In the genomic region with DNA sequence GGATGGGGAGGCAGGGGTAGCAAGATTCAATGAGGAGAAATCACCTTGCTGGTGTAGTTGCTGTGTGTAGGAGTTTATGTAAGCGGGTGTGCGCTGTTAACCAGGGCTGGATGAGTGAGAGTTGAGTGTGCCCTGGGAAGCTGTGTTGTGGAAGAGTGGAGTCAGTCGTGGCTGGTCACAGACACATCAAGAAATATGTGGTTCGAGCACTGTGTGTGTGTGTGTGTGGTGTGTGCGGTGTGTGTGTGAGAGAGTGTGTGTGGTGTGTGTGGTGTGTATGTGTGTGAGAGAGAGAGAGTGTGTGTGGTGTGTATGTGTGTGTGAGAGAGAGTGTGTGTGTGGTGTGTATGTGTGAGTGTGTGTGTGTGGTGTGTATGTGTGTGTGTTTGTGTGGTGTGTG, we compare ENCODE assay signal across 11 mouse cellular contexts. TPM values are rescaled to one million over a fixed set of nuclear protein-coding genes. Genes with fewer than 3 reads are reported as not detected.
A peak's percentile ranks its signal among the peaks of the same experiment; 100 is the strongest.
DNase-seq lines count a peak whose midpoint lies in the region; ATAC-seq lines count a peak whose summit lies in the region.
"Had no signal": no experiment of that assay in that cellular context is flagged by ENCODE, and none has a peak within 500 bp of the region (broad histone marks: within the 10 kb centered on the region; RNA-seq: fewer than 3 reads in every experiment).

No protein-coding gene starts in this region.

- H3K4me2 ChIP-seq in hindbrain, embryonic 12.5 days (replicated peaks): peak overlapping the region; percentile 58
- H3K4me2 ChIP-seq in hindbrain, embryonic 11.5 days (replicated peaks; ENCODE audit: low read depth, low read length): no peak overlapping the region
- H3K4me2 ChIP-seq in embryonic facial prominence, embryonic 11.5 days (ENCODE audit: low read depth, low read length): peak overlapping the region; percentile 21
- peak overlapping the region; percentile 51; the same call in 1 of the 2 replicates for H3K4me2 ChIP-seq in hindbrain, embryonic 14.5 days (replicated peaks)
- H3K4me2 ChIP-seq in midbrain, embryonic 13.5 days (replicated peaks): peak overlapping the region; percentile 62

- H3K36me3 ChIP-seq in hindbrain, embryonic 12.5 days: no peaks in the 10 kb centered on the region
- H3K36me3 ChIP-seq in hindbrain, embryonic 11.5 days (ENCODE audit: control insufficient read depth, insufficient read depth, low read length): no peaks in the 10 kb centered on the region
- H3K36me3 ChIP-seq in embryonic facial prominence, embryonic 11.5 days (replicated peaks; ENCODE audit: control insufficient read depth, insufficient read depth, low read depth, low read length): no peaks in the 10 kb centered on the region
- no peaks in the 10 kb centered on the region for H3K36me3 ChIP-seq in hindbrain, embryonic 14.5 days (replicated peaks; ENCODE audit: control insufficient read depth, insufficient read depth)
- no peaks in the 10 kb centered on the region for H3K36me3 ChIP-seq in midbrain, embryonic 13.5 days

- H3K4me3 ChIP-seq in hindbrain, embryonic 12.5 days: no peak overlapping the region
- H3K4me3 ChIP-seq in hindbrain, embryonic 11.5 days (ENCODE audit: low read depth, low read length): no peak overlapping the region
- H3K4me3 ChIP-seq in embryonic facial prominence, embryonic 11.5 days (ENCODE audit: low read depth, low read length): no peak overlapping the region
- H3K4me3 ChIP-seq in hindbrain, embryonic 14.5 days (replicated peaks; ENCODE audit: low read length): no peak overlapping the region
- H3K4me3 ChIP-seq in midbrain, embryonic 13.5 days (replicated peaks): peak overlapping the region; percentile 36; the same call in 1 of the 2 replicates

- H3K27ac ChIP-seq in hindbrain, embryonic 12.5 days: no peak overlapping the region
- no peak overlapping the region for H3K27ac ChIP-seq in hindbrain, embryonic 11.5 days (ENCODE audit: low read depth, low read length)
- no peak overlapping the region for H3K27ac ChIP-seq in embryonic facial prominence, embryonic 11.5 days (replicated peaks; ENCODE audit: low read depth, low read length)
- H3K27ac ChIP-seq in hindbrain, embryonic 14.5 days: no peak overlapping the region
- no peak overlapping the region for H3K27ac ChIP-seq in midbrain, embryonic 13.5 days

- intact Hi-C loops in left cerebral cortex, postnatal 36 days (cut with DNase I): no loop called here

- 64% methylated on average over 5 of the region's 5 CpGs for WGBS in hindbrain, embryonic 12.5 days
- WGBS in hindbrain, embryonic 11.5 days: 69% methylated on average over 5 of the region's 5 CpGs
- 71% methylated on average over 5 of the region's 5 CpGs for WGBS in embryonic facial prominence, embryonic 11.5 days
- WGBS in hindbrain, embryonic 14.5 days: 62% methylated on average over 5 of the region's 5 CpGs
- 70% methylated on average over 5 of the region's 5 CpGs for WGBS in midbrain, embryonic 13.5 days

- no peaks in the 10 kb centered on the region for H3K9me3 ChIP-seq in hindbrain, embryonic 12.5 days (replicated peaks)
- H3K9me3 ChIP-seq in hindbrain, embryonic 11.5 days (ENCODE audit: control insufficient read depth, low read length): no peaks in the 10 kb centered on the region
- H3K9me3 ChIP-seq in embryonic facial prominence, embryonic 11.5 days (replicated peaks; ENCODE audit: control insufficient read depth, low read length): no peaks in the 10 kb centered on the region
- no peaks in the 10 kb centered on the region for H3K9me3 ChIP-seq in hindbrain, embryonic 14.5 days (ENCODE audit: control insufficient read depth, low read length)
- H3K9me3 ChIP-seq in midbrain, embryonic 13.5 days: no peaks in the 10 kb centered on the region

- H3K4me1 ChIP-seq in hindbrain, embryonic 12.5 days: peaks cover 18% of the 10 kb centered on the region
- H3K4me1 ChIP-seq in hindbrain, embryonic 11.5 days (replicated peaks; ENCODE audit: control insufficient read depth, insufficient read depth, low read length): 0 out of 2 replicates have a peak, but pooled peaks cover 3% of the 10 kb centered on the region
- peaks cover 4% of the 10 kb centered on the region for H3K4me1 ChIP-seq in embryonic facial prominence, embryonic 11.5 days (ENCODE audit: control insufficient read depth, insufficient read depth, low read length)
- H3K4me1 ChIP-seq in hindbrain, embryonic 14.5 days (replicated peaks; ENCODE audit: control insufficient read depth, insufficient read depth, low read length): peaks cover 6% of the 10 kb centered on the region; the same call in 1 of the 2 replicates
- peaks cover 10% of the 10 kb centered on the region for H3K4me1 ChIP-seq in midbrain, embryonic 13.5 days (replicated peaks)

- DNase-seq in hindbrain, embryonic 11.5 days (ENCODE audit: low spot score): no peak
- DNase-seq in embryonic facial prominence, embryonic 11.5 days (ENCODE audit: low spot score): no peak
- DNase-seq in hindbrain, embryonic 14.5 days (ENCODE audit: low spot score): no peak
- no peak for DNase-seq in left cerebral cortex, postnatal 36 days (ENCODE audit: low spot score in 2 of 2)
- no peak for DNase-seq in urinary bladder, adult 2 months (ENCODE audit: low spot score)
- no peak for DNase-seq in layer of hippocampus, postnatal 36 days
- DNase-seq: adrenal gland, adult 8-10 months; embryo, embryonic 11 days had no signal

- H3K9ac ChIP-seq in hindbrain, embryonic 12.5 days: peak overlapping the region; percentile 59
- no peak overlapping the region for H3K9ac ChIP-seq in hindbrain, embryonic 11.5 days (ENCODE audit: low read depth, low read length)
- no peak overlapping the region for H3K9ac ChIP-seq in embryonic facial prominence, embryonic 11.5 days (replicated peaks; ENCODE audit: low read length)
- no peak overlapping the region for H3K9ac ChIP-seq in hindbrain, embryonic 14.5 days
- no peak overlapping the region for H3K9ac ChIP-seq in midbrain, embryonic 13.5 days (replicated peaks)

- peaks cover 70% of the 10 kb centered on the region for H3K27me3 ChIP-seq in hindbrain, embryonic 12.5 days
- peaks cover 31% of the 10 kb centered on the region for H3K27me3 ChIP-seq in hindbrain, embryonic 11.5 days (ENCODE audit: control insufficient read depth, insufficient read depth, low read length)
- H3K27me3 ChIP-seq in embryonic facial prominence, embryonic 11.5 days (ENCODE audit: control insufficient read depth, insufficient read depth, low read length): peaks cover 20% of the 10 kb centered on the region
- peaks cover 47% of the 10 kb centered on the region for H3K27me3 ChIP-seq in hindbrain, embryonic 14.5 days (ENCODE audit: control insufficient read depth, insufficient read depth, low read length)
- peaks cover 67% of the 10 kb centered on the region for H3K27me3 ChIP-seq in midbrain, embryonic 13.5 days

- no peak for ATAC-seq in hindbrain, embryonic 12.5 days (ENCODE audit: low FRiP score)
- ATAC-seq in hindbrain, embryonic 11.5 days (ENCODE audit: low FRiP score): no peak
- ATAC-seq in embryonic facial prominence, embryonic 11.5 days (replicated peaks; ENCODE audit: insufficient number of reproducible peaks, low FRiP score, low TSS enrichment, low read depth): 0 out of 2 replicates have a peak, but pooled peaks have one; percentile 51
- no peak for ATAC-seq in hindbrain, embryonic 14.5 days (ENCODE audit: low FRiP score)
- ATAC-seq in midbrain, embryonic 13.5 days: no peak
- ATAC-seq: inflammation-experienced regulatory T-cells, adult 6 months had no signal

RNA-seq across cellular contexts. Expression of gene Arhgef15, which starts 1.8 kb away (rescaled TPM):
- polyA plus RNA-seq in hindbrain, embryonic 12.5 days (2016; fragmentation: Nextera tagmentation; extraction: Ambion mirVana): 8.5 TPM in 2 replicates
- 4.9 and 5.5 TPM in 2 replicates for polyA plus RNA-seq in hindbrain, embryonic 11.5 days (2014; fragmentation: Nextera tagmentation; extraction: Ambion mirVana)
- polyA plus RNA-seq in embryonic facial prominence, embryonic 11.5 days (2014; fragmentation: Nextera tagmentation; extraction: Ambion mirVana): 4.4 and 4.5 TPM in 2 replicates
- polyA plus RNA-seq in hindbrain, embryonic 14.5 days (2014; fragmentation: Nextera tagmentation; extraction: Ambion mirVana): 20.1 and 23.4 TPM in 2 replicates
- polyA plus RNA-seq in midbrain, embryonic 13.5 days (2015; fragmentation: Nextera tagmentation; extraction: Ambion mirVana): 12.1 and 13.6 TPM in 2 replicates
- 10 to 100 TPM; 16.5 to 26.9 TPM for total RNA-seq in left cerebral cortex, postnatal 36 days (2021)
- polyA plus RNA-seq in urinary bladder, adult 2 months (2012; rRNA removed): 7.9 and 10.6 TPM in 2 replicates
- 10 to 100 TPM in 1 of 2 experiments, 1 to 10 TPM in 1; 7.4 to 10.5 TPM for total RNA-seq in layer of hippocampus, postnatal 36 days (2021)

RNA-seq across cellular contexts. Expression of gene Slc25a35, which starts 12.5 kb away (rescaled TPM):
- polyA plus RNA-seq in hindbrain, embryonic 12.5 days (2016; fragmentation: Nextera tagmentation; extraction: Ambion mirVana): 2.3 TPM in 2 replicates
- 1.6 and 1.8 TPM in 2 replicates for polyA plus RNA-seq in hindbrain, embryonic 11.5 days (2014; fragmentation: Nextera tagmentation; extraction: Ambion mirVana)
- 2.0 and 2.4 TPM in 2 replicates for polyA plus RNA-seq in embryonic facial prominence, embryonic 11.5 days (2014; fragmentation: Nextera tagmentation; extraction: Ambion mirVana)
- polyA plus RNA-seq in hindbrain, embryonic 14.5 days (2014; fragmentation: Nextera tagmentation; extraction: Ambion mirVana): 2.0 and 2.3 TPM in 2 replicates
- polyA plus RNA-seq in midbrain, embryonic 13.5 days (2015; fragmentation: Nextera tagmentation; extraction: Ambion mirVana): 1.2 and 1.3 TPM in 2 replicates
- 1 to 10 TPM; 5.7 to 6.1 TPM for total RNA-seq in left cerebral cortex, postnatal 36 days (2021)
- 27.3 and 32.4 TPM in 2 replicates for polyA plus RNA-seq in urinary bladder, adult 2 months (2012; rRNA removed)
- 1 to 10 TPM; 5.3 to 5.6 TPM for total RNA-seq in layer of hippocampus, postnatal 36 days (2021)

RNA-seq across cellular contexts. Expression of gene Rangrf, which starts 19.5 kb away (rescaled TPM):
- 34.4 and 38.3 TPM in 2 replicates for polyA plus RNA-seq in hindbrain, embryonic 12.5 days (2016; fragmentation: Nextera tagmentation; extraction: Ambion mirVana)
- polyA plus RNA-seq in hindbrain, embryonic 11.5 days (2014; fragmentation: Nextera tagmentation; extraction: Ambion mirVana): 56.0 and 59.3 TPM in 2 replicates
- 69.2 and 71.2 TPM in 2 replicates for polyA plus RNA-seq in embryonic facial prominence, embryonic 11.5 days (2014; fragmentation: Nextera tagmentation; extraction: Ambion mirVana)
- polyA plus RNA-seq in hindbrain, embryonic 14.5 days (2014; fragmentation: Nextera tagmentation; extraction: Ambion mirVana): 26.2 and 32.3 TPM in 2 replicates
- polyA plus RNA-seq in midbrain, embryonic 13.5 days (2015; fragmentation: Nextera tagmentation; extraction: Ambion mirVana): 30.4 and 31.6 TPM in 2 replicates
- total RNA-seq in left cerebral cortex, postnatal 36 days (2021): 10 to 100 TPM; 13.7 to 18.6 TPM
- polyA plus RNA-seq in urinary bladder, adult 2 months (2012; rRNA removed): 31.8 and 39.0 TPM in 2 replicates
- 10 to 100 TPM; 17.6 to 19.7 TPM for total RNA-seq in layer of hippocampus, postnatal 36 days (2021)

RNA-seq across cellular contexts. Expression of gene Odf4, which starts 28.6 kb away (rescaled TPM):
- polyA plus RNA-seq in hindbrain, embryonic 12.5 days (2016; fragmentation: Nextera tagmentation; extraction: Ambion mirVana): 0.36 TPM in 1 of 2 replicates, not detected in the other
- 0.15 and 0.18 TPM in 2 replicates for polyA plus RNA-seq in hindbrain, embryonic 11.5 days (2014; fragmentation: Nextera tagmentation; extraction: Ambion mirVana)
- polyA plus RNA-seq in embryonic facial prominence, embryonic 11.5 days (2014; fragmentation: Nextera tagmentation; extraction: Ambion mirVana): not detected in 2 replicates
- 0.52 and 0.56 TPM in 2 replicates for polyA plus RNA-seq in hindbrain, embryonic 14.5 days (2014; fragmentation: Nextera tagmentation; extraction: Ambion mirVana)
- 0.57 and 0.73 TPM in 2 replicates for polyA plus RNA-seq in midbrain, embryonic 13.5 days (2015; fragmentation: Nextera tagmentation; extraction: Ambion mirVana)
- total RNA-seq in left cerebral cortex, postnatal 36 days (2021): under 1 TPM; 0.47 to 0.70 TPM
- polyA plus RNA-seq in urinary bladder, adult 2 months (2012; rRNA removed): not detected in 2 replicates
- total RNA-seq in layer of hippocampus, postnatal 36 days (2021): not detected
- polyA plus RNA-seq: inflammation-experienced regulatory T-cells, adult 6 months had no signal

RNA-seq across cellular contexts. Expression of gene Pfas, which starts 52.8 kb away (rescaled TPM):
- polyA plus RNA-seq in hindbrain, embryonic 12.5 days (2016; fragmentation: Nextera tagmentation; extraction: Ambion mirVana): 27.8 and 31.0 TPM in 2 replicates
- polyA plus RNA-seq in hindbrain, embryonic 11.5 days (2014; fragmentation: Nextera tagmentation; extraction: Ambion mirVana): 31.5 and 31.8 TPM in 2 replicates
- 34.4 and 34.8 TPM in 2 replicates for polyA plus RNA-seq in embryonic facial prominence, embryonic 11.5 days (2014; fragmentation: Nextera tagmentation; extraction: Ambion mirVana)
- 12.7 and 15.3 TPM in 2 replicates for polyA plus RNA-seq in hindbrain, embryonic 14.5 days (2014; fragmentation: Nextera tagmentation; extraction: Ambion mirVana)
- polyA plus RNA-seq in midbrain, embryonic 13.5 days (2015; fragmentation: Nextera tagmentation; extraction: Ambion mirVana): 25.7 and 26.0 TPM in 2 replicates
- 10 to 100 TPM; 16.1 to 24.2 TPM for total RNA-seq in left cerebral cortex, postnatal 36 days (2021)
- 9.3 and 11.1 TPM in 2 replicates for polyA plus RNA-seq in urinary bladder, adult 2 months (2012; rRNA removed)
- 10 to 100 TPM; 22.8 to 28.9 TPM for total RNA-seq in layer of hippocampus, postnatal 36 days (2021)
